Mouse (Mus musculus): ENCODE measurements around the gene Wtap. TPM values are rescaled to one million over a fixed set of nuclear protein-coding genes. Genes with fewer than 3 reads are reported as not detected.

Wtap gene
- polyA plus RNA-seq, 1 experiment = 19.4 TPM

DNA sequence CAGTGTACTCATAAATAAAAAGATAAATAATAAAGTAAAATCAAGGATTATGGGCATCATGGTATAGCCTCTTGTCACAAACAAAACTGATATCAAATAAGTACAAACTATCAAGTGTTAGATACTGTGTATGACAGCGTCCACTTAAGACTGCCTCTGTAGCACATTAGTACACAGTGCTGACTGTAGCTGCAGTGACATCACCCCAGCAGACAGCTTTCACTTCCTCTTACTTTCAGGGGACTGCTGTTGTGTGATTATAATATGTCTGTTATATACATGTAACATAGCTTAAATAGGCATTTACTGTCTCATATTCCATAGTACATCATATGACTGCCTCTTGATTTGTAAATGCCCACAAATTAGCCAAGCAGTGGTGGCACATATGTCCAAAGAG is 72.9 kb downstream of the Wtap start:
- Histone ChIP-seq H3K4me3 (replicated peaks; ENCODE audit: extremely low read depth, low read depth, low read length) (no peak overlapping the region), H3K4me1 (ENCODE audit: control insufficient read depth, insufficient read depth, low read length) (no peaks in the 10 kb centered on the region)
- WGBS = 92% methylated on average over 1 of the region's 1 CpGs
- DNase-seq = no peak
- no peak for TF ChIP-seq POLR2A (IDR thresholded peaks at IDR 0.05; ENCODE audit: borderline replicate concordance, extremely low read depth, low read depth, low read length)
- TF ChIP-seq CTCF (IDR thresholded peaks at IDR 0.05; ENCODE audit: insufficient read depth, low read length) = no peak

Other genes starting within 250 kb of the Wtap start
- gene Igf2r, start 224.5 kb downstream of the Wtap start, polyA plus RNA-seq (2012; rRNA removed) = 26.8 and 27.5 TPM in 2 replicates
- 0.12 TPM in 1 of 2 replicates, not detected in the other for gene Mas1, start 126.0 kb downstream of the Wtap start, polyA plus RNA-seq (2012; rRNA removed)
- 0.09 and 0.31 TPM in 2 replicates for gene Mrgprh, start 118.1 kb downstream of the Wtap start, polyA plus RNA-seq (2012; rRNA removed)
- 1.3 and 1.9 TPM in 2 replicates for gene Pnldc1, start 83.9 kb downstream of the Wtap start, polyA plus RNA-seq (2012; rRNA removed)
- gene Tcp1, start 78.5 kb downstream of the Wtap start, polyA plus RNA-seq (2012; rRNA removed) = 39.7 and 47.7 TPM in 2 replicates
- 18.8 and 19.3 TPM in 2 replicates for gene Mrpl18, start 77.8 kb downstream of the Wtap start, polyA plus RNA-seq (2012; rRNA removed)
- gene Acat3, start 53.6 kb downstream of the Wtap start, polyA plus RNA-seq (2012; rRNA removed) = 0.24 and 0.51 TPM in 2 replicates
- 13.0 and 19.4 TPM in 2 replicates for gene Acat2, start 33.4 kb downstream of the Wtap start, polyA plus RNA-seq (2012; rRNA removed)
- 285 and 325 TPM in 2 replicates for gene Sod2, start 12.7 kb upstream of the Wtap start, polyA plus RNA-seq (2012; rRNA removed)
- not detected in 2 replicates for gene Gpr31b, start 58.1 kb upstream of the Wtap start, polyA plus RNA-seq (2012; rRNA removed)
- 0.07 and 0.13 TPM in 2 replicates for gene Tcp10b, start 66.9 kb upstream of the Wtap start, polyA plus RNA-seq (2012; rRNA removed)
- 0.22 TPM in 1 of 2 replicates, not detected in the other for gene Unc93a, start 137.6 kb upstream of the Wtap start, polyA plus RNA-seq (2012; rRNA removed)
- not detected in 2 replicates for gene Smok2a, start 227.0 kb upstream of the Wtap start, polyA plus RNA-seq (2012; rRNA removed)
- gene Smok2b, start 236.1 kb upstream of the Wtap start, polyA plus RNA-seq (2012; rRNA removed) = not detected in 2 replicates